Mouse (Mus musculus) ES-E14 (cell line): ENCODE measurements at regions not wholly inside any gene's neighbourhood (a gene's known extent, or its start where the extent isn't known, plus 50 kb on each side); places are given as distances from the start of the nearest gene placed in this dataset.

ENCODE experiments used
- CHD2 ChIP-seq: IDR thresholded peaks from 2 replicates; pipeline ENCODE4 v1.6.1; 2014; ENCODE audit warnings: mild to moderate bottlenecking, low read depth, low read length, inconsistent platforms
- HCFC1 ChIP-seq: IDR thresholded peaks from 2 replicates; pipeline ENCODE4 v1.6.1; 2012; ENCODE audit warnings: low read length, inconsistent platforms, borderline replicate concordance; ENCODE audit not compliant: insufficient read depth
- MAFK ChIP-seq: IDR thresholded peaks from 2 replicates; pipeline ENCODE4 v1.6.1; 2014; ENCODE audit warnings: mild to moderate bottlenecking, low read depth, low read length, inconsistent platforms; ENCODE audit not compliant: insufficient read depth
- ZC3H11A ChIP-seq: IDR thresholded peaks from 2 replicates; pipeline ENCODE4 v1.6.1; 2012; ENCODE audit warnings: low read depth, mild to moderate bottlenecking, inconsistent platforms, low read length, borderline replicate concordance

DNA sequence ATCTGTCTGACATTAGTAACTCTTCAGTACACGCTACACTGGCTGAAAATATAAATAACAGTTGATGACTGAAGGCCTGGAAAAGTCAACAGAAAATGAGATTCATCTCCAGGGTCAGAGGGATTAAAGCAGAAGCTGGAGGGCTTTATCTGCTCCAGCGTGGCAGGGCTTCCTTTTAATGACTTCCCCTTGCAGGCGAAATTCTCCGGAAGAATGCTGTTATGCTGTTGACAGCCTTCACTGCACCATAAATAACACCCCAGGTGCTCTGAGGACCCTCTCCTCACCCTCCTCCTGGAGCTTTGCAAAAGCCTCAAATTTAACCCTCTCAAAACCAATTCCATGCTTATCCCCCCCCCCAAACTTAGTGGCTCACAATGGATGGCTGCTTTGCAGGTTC is 188.0 kb upstream of the Camk1g start:
- no peak for TF ChIP-seq CHD2
- no peak for TF ChIP-seq ZC3H11A
- no peak for TF ChIP-seq MAFK
- no peak for TF ChIP-seq HCFC1
